Mouse (Mus musculus): ENCODE measurements at regions not wholly inside any gene's neighbourhood (a gene's known extent, or its start where the extent isn't known, plus 50 kb on each side); places are given as distances from the start of the nearest gene placed in this dataset.

- H3K36me3 ChIP-seq (replicated peaks in 1 of 2; ENCODE audit: control insufficient read depth in 1 of 2, insufficient read depth in 1 of 2, low read length in 1 of 2): no peaks in the 10 kb centered on the region
- H3K4me1 ChIP-seq (ENCODE audit: control insufficient read depth in 1 of 2, insufficient read depth in 2 of 2): no peaks in the 10 kb centered on the region
- DNase-seq (ENCODE audit: extremely low read depth): no peak
- H3K4me3 ChIP-seq (replicated peaks in 1 of 3; ENCODE audit: low read depth in 2 of 3, low read length in 2 of 3, poor library complexity in 1 of 3): no peak overlapping the region
- dilution Hi-C loops (cut with MboI; ENCODE audit: extremely low pct_ligation_motif_present, extremely low pct_unique_long_range_greater_than_20kb, low sequenced_read_pairs) (no loop called here), in situ Hi-C loops (cut with MboI; ENCODE audit: low pct_ligation_motif_present, low pct_unique_long_range_greater_than_20kb, low sequenced_read_pairs) (no loop called here)
- H3K9me3 ChIP-seq (replicated peaks; ENCODE audit: low read length): no peaks in the 10 kb centered on the region
- no peak overlapping the region for H3K27ac ChIP-seq (ENCODE audit: insufficient read depth, low read depth)
- no peaks in the 10 kb centered on the region for H3K27me3 ChIP-seq (replicated peaks)
- no peaks in the 10 kb centered on the region for H3K79me2 ChIP-seq (replicated peaks; ENCODE audit: control insufficient read depth, extremely low read depth, insufficient read depth, poor library complexity, severe bottlenecking)
- no peak overlapping the region for H3K4me2 ChIP-seq (ENCODE audit: insufficient read depth, low read depth, poor library complexity, severe bottlenecking)
- TF ChIP-seq MYC (IDR thresholded peaks at IDR 0.05; ENCODE audit: low read depth, low read length) (no peak), SIN3A (IDR thresholded peaks at IDR 0.05; ENCODE audit: low read length) (no peak), CTCF (conservative IDR thresholded peaks at IDR 0.05 in 1 of 2, IDR thresholded peaks at IDR 0.05 in 1 of 2; ENCODE audit: low read depth in 2 of 2, low read length in 2 of 2) (no peak), MAFK (IDR thresholded peaks at IDR 0.05; ENCODE audit: insufficient replicate concordance, low read length) (no peak), TBP (conservative IDR thresholded peaks at IDR 0.05; ENCODE audit: low read depth, low read length) (no peak), MEF2A (IDR thresholded peaks at IDR 0.05; ENCODE audit: borderline replicate concordance, low read depth, low read length) (no peak), NRF1 (IDR thresholded peaks at IDR 0.05; ENCODE audit: low read depth, low read length) (no peak), SMC3 (IDR thresholded peaks at IDR 0.05; ENCODE audit: low read depth, low read length) (no peak), ZC3H11A (IDR thresholded peaks at IDR 0.05; ENCODE audit: low read depth, low read length) (no peak), TCF12 (IDR thresholded peaks at IDR 0.05; ENCODE audit: low read depth, low read length) (no peak), CHD1 (IDR thresholded peaks at IDR 0.05; ENCODE audit: low read depth, low read length) (no peak)
- no peak overlapping the region for H3K9ac ChIP-seq (ENCODE audit: insufficient read depth, low read depth)
These were observed 164.5 kb downstream of the Lnpk start for GRCm38 (mm10) chr2:74414721-74415120.

GRCm38 (mm10) chr2:74409856-74410404 is 169.3 kb downstream of the Lnpk start:
- no peak for DNase-seq (ENCODE audit: extremely low read depth)
- dilution Hi-C loops (cut with MboI; ENCODE audit: extremely low pct_ligation_motif_present, extremely low pct_unique_long_range_greater_than_20kb, low sequenced_read_pairs) (no loop called here), in situ Hi-C loops (cut with MboI; ENCODE audit: low pct_ligation_motif_present, low pct_unique_long_range_greater_than_20kb, low sequenced_read_pairs) (no loop called here)
- H3K79me2 ChIP-seq (replicated peaks; ENCODE audit: control insufficient read depth, extremely low read depth, insufficient read depth, poor library complexity, severe bottlenecking): no peaks in the 10 kb centered on the region
- no peak overlapping the region for H3K4me3 ChIP-seq (replicated peaks in 1 of 3; ENCODE audit: low read depth in 2 of 3, low read length in 2 of 3, poor library complexity in 1 of 3)
- no peaks in the 10 kb centered on the region for H3K9me3 ChIP-seq (replicated peaks; ENCODE audit: low read length)
- no peak overlapping the region for H3K9ac ChIP-seq (ENCODE audit: insufficient read depth, low read depth)
- H3K36me3 ChIP-seq (replicated peaks in 1 of 2; ENCODE audit: control insufficient read depth in 1 of 2, insufficient read depth in 1 of 2, low read length in 1 of 2): no peaks in the 10 kb centered on the region
- H3K27me3 ChIP-seq (replicated peaks): no peaks in the 10 kb centered on the region
- H3K27ac ChIP-seq (ENCODE audit: insufficient read depth, low read depth): no peak overlapping the region
- H3K4me2 ChIP-seq (ENCODE audit: insufficient read depth, low read depth, poor library complexity, severe bottlenecking): no peak overlapping the region
- no peak for TF ChIP-seq KAT2A (IDR thresholded peaks at IDR 0.05; ENCODE audit: insufficient replicate concordance, low read length)
- no peak for TF ChIP-seq MAX (IDR thresholded peaks at IDR 0.05; ENCODE audit: low read length)
- no peak for TF ChIP-seq USF1 (IDR thresholded peaks at IDR 0.05; ENCODE audit: low read depth, low read length)
- TF ChIP-seq PAX5 (IDR thresholded peaks at IDR 0.05; ENCODE audit: low read length): no peak
- TF ChIP-seq POLR2AphosphoS2 (IDR thresholded peaks at IDR 0.05; ENCODE audit: low read depth, low read length): no peak
- no peak for TF ChIP-seq MAZ (IDR thresholded peaks at IDR 0.05; ENCODE audit: low read depth, low read length)
- TF ChIP-seq MAFK (IDR thresholded peaks at IDR 0.05; ENCODE audit: insufficient replicate concordance, low read length): no peak
- no peak for TF ChIP-seq MEF2A (IDR thresholded peaks at IDR 0.05; ENCODE audit: borderline replicate concordance, low read depth, low read length)
- no peak for TF ChIP-seq EP300 (IDR thresholded peaks at IDR 0.05; ENCODE audit: low read length)
- TF ChIP-seq IRF4 (IDR thresholded peaks at IDR 0.05; ENCODE audit: low read depth, low read length): no peak
- TF ChIP-seq RCOR1 (conservative IDR thresholded peaks at IDR 0.05; ENCODE audit: low read depth, low read length): no peak
- TF ChIP-seq GABPA (IDR thresholded peaks at IDR 0.05; ENCODE audit: insufficient replicate concordance, low read depth, low read length): no peak
- no peak for TF ChIP-seq JUN (IDR thresholded peaks at IDR 0.05; ENCODE audit: insufficient read depth, low read depth, low read length)
- TF ChIP-seq NRF1 (IDR thresholded peaks at IDR 0.05; ENCODE audit: low read depth, low read length): no peak
- TF ChIP-seq POLR2A (IDR thresholded peaks at IDR 0.05; ENCODE audit: low read depth, low read length): no peak
- TF ChIP-seq TBP (conservative IDR thresholded peaks at IDR 0.05; ENCODE audit: low read depth, low read length): no peak
- no peak for TF ChIP-seq HCFC1 (IDR thresholded peaks at IDR 0.05; ENCODE audit: low read depth, low read length)
- no peak for TF ChIP-seq ZKSCAN1 (IDR thresholded peaks at IDR 0.05; ENCODE audit: borderline replicate concordance, low read depth, low read length)
- H3K4me1 ChIP-seq (ENCODE audit: control insufficient read depth in 1 of 2, insufficient read depth in 2 of 2): peaks cover 0 to 2% of the 10 kb centered on the region in 2 experiments; a peak in 1 of 4 replicates
